Mouse (Mus musculus): ENCODE data around the gene Tbxa2r. TPM values are rescaled to one million over a fixed set of nuclear protein-coding genes. Genes with fewer than 3 reads are reported as not detected.

Gene Tbxa2r
- total and polyA plus RNA-seq, 3 experiments: 0.12 to 0.30 (median 0.13) TPM

DNA sequence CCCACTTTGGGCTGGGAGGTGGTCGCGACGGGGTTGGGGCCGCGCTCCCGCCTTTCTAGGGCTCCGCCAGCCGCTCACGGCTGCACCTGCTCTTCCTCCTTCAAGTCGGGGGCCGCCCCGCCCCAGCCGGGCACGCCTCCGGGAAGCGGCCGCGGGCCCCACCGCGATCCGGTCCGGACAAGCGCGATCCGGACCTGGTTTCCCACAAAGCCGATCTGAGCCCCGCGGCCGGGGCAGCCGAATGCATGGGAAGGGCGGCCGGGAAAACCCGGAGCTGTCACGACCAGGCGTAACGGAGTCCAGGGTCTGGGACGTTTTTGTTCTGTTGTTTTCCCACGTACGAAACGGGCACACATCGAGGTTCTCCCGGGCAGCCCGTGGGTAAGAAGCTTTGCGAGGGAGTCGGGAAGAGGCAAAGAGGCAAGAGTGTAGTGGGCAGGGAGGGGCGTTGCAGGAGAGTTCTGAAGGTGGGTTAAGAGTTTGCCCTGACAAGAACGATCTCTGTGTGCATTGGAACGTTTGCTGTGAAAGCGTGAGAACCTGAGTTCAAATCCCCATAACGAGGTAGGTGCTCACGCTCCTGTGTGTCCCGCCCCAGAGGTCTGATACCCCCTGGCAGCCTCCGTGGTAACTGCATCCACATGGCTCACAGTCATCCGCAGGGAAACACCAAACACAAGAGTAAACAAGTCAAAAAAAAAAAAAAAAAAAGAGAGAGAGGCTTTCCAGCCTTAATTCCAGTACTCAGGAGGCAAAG lies 42.7 kb upstream of the Tbxa2r start:
- peak; percentile 98 for TF ChIP-seq SIN3A (IDR thresholded peaks at IDR 0.05; ENCODE audit: low read length)
- peak; percentile 41; the same call in 1 of the 2 replicates for TF ChIP-seq ZMIZ1 (IDR thresholded peaks at IDR 0.05; ENCODE audit: low read depth, low read length)
- no peak; the same call in 1 of the 2 replicates for TF ChIP-seq RCOR1 (conservative IDR thresholded peaks at IDR 0.05; ENCODE audit: low read depth, low read length)
- TF ChIP-seq NRF1 (IDR thresholded peaks at IDR 0.05; ENCODE audit: low read depth, low read length): peak; percentile 47; the same call in 1 of the 2 replicates
- TF ChIP-seq BHLHE40 (IDR thresholded peaks at IDR 0.05; ENCODE audit: low read depth, low read length): peak; percentile 78
- no peak for TF ChIP-seq KAT2A (IDR thresholded peaks at IDR 0.05; ENCODE audit: insufficient replicate concordance, low read length)
- TF ChIP-seq CHD2 (IDR thresholded peaks at IDR 0.05; ENCODE audit: low read length): peak; percentile 58; the same call in 1 of the 2 replicates
- TF ChIP-seq TBP (conservative IDR thresholded peaks at IDR 0.05; ENCODE audit: low read depth, low read length): no peak
- no peak for TF ChIP-seq E2F4 (IDR thresholded peaks at IDR 0.05; ENCODE audit: insufficient replicate concordance, low read depth, low read length)
- TF ChIP-seq UBTF (IDR thresholded peaks at IDR 0.05; ENCODE audit: low read depth, low read length): peak; percentile 80; the same call in 1 of the 2 replicates
- TF ChIP-seq ZKSCAN1 (IDR thresholded peaks at IDR 0.05; ENCODE audit: borderline replicate concordance, low read depth, low read length): no peak
- TF ChIP-seq ELF1 (IDR thresholded peaks at IDR 0.05; ENCODE audit: low read depth, low read length): peak; percentile 87
- peak; percentile 84 for TF ChIP-seq MXI1 (IDR thresholded peaks at IDR 0.05; ENCODE audit: low read depth, low read length)
- no peak for TF ChIP-seq JUND (conservative IDR thresholded peaks at IDR 0.05; ENCODE audit: low read depth, low read length)
- TF ChIP-seq PAX5 (IDR thresholded peaks at IDR 0.05; ENCODE audit: low read length): no peak
- peak; percentile 20 for TF ChIP-seq SMC3 (IDR thresholded peaks at IDR 0.05; ENCODE audit: low read depth, low read length)
- TF ChIP-seq POLR2AphosphoS2 (IDR thresholded peaks at IDR 0.05; ENCODE audit: low read depth, low read length): no peak
- TF ChIP-seq ETS1 (conservative IDR thresholded peaks at IDR 0.05; ENCODE audit: low read depth, low read length): peak; percentile 4; the same call in 1 of the 2 replicates
- no peak for TF ChIP-seq USF1 (IDR thresholded peaks at IDR 0.05; ENCODE audit: low read depth, low read length)
- TF ChIP-seq CHD1 (IDR thresholded peaks at IDR 0.05; ENCODE audit: low read depth, low read length): no peak
- no peak for TF ChIP-seq JUN (IDR thresholded peaks at IDR 0.05; ENCODE audit: insufficient read depth, low read depth, low read length)
- peak; percentile 65 for TF ChIP-seq IRF4 (IDR thresholded peaks at IDR 0.05; ENCODE audit: low read depth, low read length)
- no peak for TF ChIP-seq ZC3H11A (IDR thresholded peaks at IDR 0.05; ENCODE audit: low read depth, low read length)
- peak; percentile 37; the same call in 1 of the 2 replicates for TF ChIP-seq POLR2A (IDR thresholded peaks at IDR 0.05; ENCODE audit: low read depth, low read length)
- TF ChIP-seq TCF12 (IDR thresholded peaks at IDR 0.05; ENCODE audit: low read depth, low read length): peak; percentile 74
- TF ChIP-seq MAZ (IDR thresholded peaks at IDR 0.05; ENCODE audit: low read depth, low read length): peak; percentile 93
- no peak for TF ChIP-seq MYC (IDR thresholded peaks at IDR 0.05; ENCODE audit: low read depth, low read length)
- no peak for TF ChIP-seq MAFK (IDR thresholded peaks at IDR 0.05; ENCODE audit: insufficient replicate concordance, low read length)
- 0 out of 2 replicates have a peak, but pooled peaks have one; percentile 13 for TF ChIP-seq USF2 (conservative IDR thresholded peaks at IDR 0.05; ENCODE audit: low read depth, low read length)
- TF ChIP-seq EP300 (IDR thresholded peaks at IDR 0.05; ENCODE audit: low read length): no peak
- TF ChIP-seq MAX (IDR thresholded peaks at IDR 0.05; ENCODE audit: low read length): no peak
- no peak for TF ChIP-seq GABPA (IDR thresholded peaks at IDR 0.05; ENCODE audit: insufficient replicate concordance, low read depth, low read length)
- no peak for TF ChIP-seq RAD21 (IDR thresholded peaks at IDR 0.05; ENCODE audit: low read depth, low read length)
- TF ChIP-seq ZNF384 (IDR thresholded peaks at IDR 0.05; ENCODE audit: low read depth, low read length): no peak
- TF ChIP-seq HCFC1 (IDR thresholded peaks at IDR 0.05; ENCODE audit: low read depth, low read length): peak; percentile 73
- peak; percentile 33; the same call in 1 of the 2 replicates for TF ChIP-seq NELFE (IDR thresholded peaks at IDR 0.05; ENCODE audit: low read depth, low read length)
- peak; percentile 83 for TF ChIP-seq MEF2A (IDR thresholded peaks at IDR 0.05; ENCODE audit: borderline replicate concordance, low read depth, low read length)
- TF ChIP-seq CTCF (conservative IDR thresholded peaks at IDR 0.05 in 1 of 2, IDR thresholded peaks at IDR 0.05 in 1 of 2; ENCODE audit: low read depth in 2 of 2, low read length in 2 of 2): peak in 1 of 2 experiments; percentile 19; a peak in 1 of 4 replicates
- peak overlapping the region; percentile 49 for H3K9ac ChIP-seq (ENCODE audit: insufficient read depth, low read depth)
- H3K4me3 ChIP-seq (replicated peaks in 1 of 3; ENCODE audit: low read depth in 2 of 3, low read length in 2 of 3, poor library complexity in 1 of 3): peak overlapping the region; percentile 45 to 67 (median 52)
- H3K9me3 ChIP-seq (replicated peaks; ENCODE audit: low read length): peaks cover 6% of the 10 kb centered on the region
- peaks cover 34% of the 10 kb centered on the region for H3K27me3 ChIP-seq (replicated peaks)
- peaks cover 5 to 39% of the 10 kb centered on the region in 2 experiments; a peak in 3 of 4 replicates for H3K4me1 ChIP-seq (ENCODE audit: control insufficient read depth in 1 of 2, insufficient read depth in 2 of 2)
- dilution Hi-C loops (cut with MboI; ENCODE audit: extremely low pct_ligation_motif_present, extremely low pct_unique_long_range_greater_than_20kb, low sequenced_read_pairs) (no loop called here), in situ Hi-C loops (cut with MboI; ENCODE audit: low pct_ligation_motif_present, low pct_unique_long_range_greater_than_20kb, low sequenced_read_pairs) (loop anchor here (5.0 kb wide), 1 partner anchor 89 kb away; no protein-coding TSS in a partner anchor)
- H3K27ac ChIP-seq (ENCODE audit: insufficient read depth, low read depth): no peak overlapping the region
- peak; percentile 82 for DNase-seq (ENCODE audit: extremely low read depth)
- H3K4me2 ChIP-seq (ENCODE audit: insufficient read depth, low read depth, poor library complexity, severe bottlenecking): peak overlapping the region; percentile 76
- H3K79me2 ChIP-seq (replicated peaks; ENCODE audit: control insufficient read depth, extremely low read depth, insufficient read depth, poor library complexity, severe bottlenecking): no peaks in the 10 kb centered on the region
- no peaks in the 10 kb centered on the region for H3K36me3 ChIP-seq (replicated peaks in 1 of 2; ENCODE audit: control insufficient read depth in 1 of 2, insufficient read depth in 1 of 2, low read length in 1 of 2)
